Mouse (Mus musculus): ENCODE measurements around the gene Rasal2. TPM values are rescaled to one million over a fixed set of nuclear protein-coding genes. Genes with fewer than 3 reads are reported as not detected.

Gene Rasal2
- total and polyA plus RNA-seq, 3 experiments: 1.5 to 2.6 (median 1.7) TPM

DNA sequence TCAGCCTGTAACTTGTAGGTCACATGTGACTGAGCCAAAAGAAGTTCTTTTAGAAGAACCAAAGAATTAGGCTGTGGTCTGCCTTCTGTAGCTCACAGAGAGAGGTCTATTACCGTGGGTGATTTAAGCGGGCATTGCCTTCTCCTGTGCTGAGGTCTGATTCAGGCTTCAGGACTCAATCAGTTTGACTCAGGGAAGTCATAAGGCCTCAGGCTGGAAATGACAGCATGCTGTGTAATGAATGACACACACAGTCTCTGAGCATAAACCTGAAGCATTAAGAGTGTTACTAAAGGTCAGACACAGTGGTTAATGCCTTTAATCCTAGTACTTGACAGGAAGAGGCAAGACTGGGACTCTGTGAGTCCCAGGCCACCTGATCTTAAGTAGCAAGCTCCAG lies 31.7 kb downstream of the Rasal2 start:
- H3K9ac ChIP-seq (ENCODE audit: insufficient read depth, low read depth): no peak overlapping the region
- no peak for TF ChIP-seq POLR2A (IDR thresholded peaks at IDR 0.05; ENCODE audit: low read depth, low read length)
- TF ChIP-seq CHD2 (IDR thresholded peaks at IDR 0.05; ENCODE audit: low read length): no peak
- TF ChIP-seq TCF12 (IDR thresholded peaks at IDR 0.05; ENCODE audit: low read depth, low read length): no peak
- H3K9me3 ChIP-seq (replicated peaks; ENCODE audit: low read length): no peaks in the 10 kb centered on the region
- H3K36me3 ChIP-seq (replicated peaks in 1 of 2; ENCODE audit: control insufficient read depth in 1 of 2, insufficient read depth in 1 of 2, low read length in 1 of 2): no peaks in the 10 kb centered on the region
- H3K79me2 ChIP-seq (replicated peaks; ENCODE audit: control insufficient read depth, extremely low read depth, insufficient read depth, poor library complexity, severe bottlenecking): no peaks in the 10 kb centered on the region; the same call in 1 of the 2 replicates
- no peak for DNase-seq (ENCODE audit: extremely low read depth)
- H3K4me3 ChIP-seq (replicated peaks in 1 of 3; ENCODE audit: low read depth in 2 of 3, low read length in 2 of 3, poor library complexity in 1 of 3): no peak overlapping the region
- dilution Hi-C loops (cut with MboI; ENCODE audit: extremely low pct_ligation_motif_present, extremely low pct_unique_long_range_greater_than_20kb, low sequenced_read_pairs) (no loop called here), in situ Hi-C loops (cut with MboI; ENCODE audit: low pct_ligation_motif_present, low pct_unique_long_range_greater_than_20kb, low sequenced_read_pairs) (no loop called here)
- no peaks in the 10 kb centered on the region for H3K4me1 ChIP-seq (ENCODE audit: control insufficient read depth in 1 of 2, insufficient read depth in 2 of 2)
- peaks cover 1% of the 10 kb centered on the region for H3K27me3 ChIP-seq (replicated peaks)
- no peak overlapping the region for H3K4me2 ChIP-seq (ENCODE audit: insufficient read depth, low read depth, poor library complexity, severe bottlenecking)
- no peak overlapping the region for H3K27ac ChIP-seq (ENCODE audit: insufficient read depth, low read depth)

- Histone ChIP-seq H3K4me2 (ENCODE audit: insufficient read depth, low read depth, poor library complexity, severe bottlenecking) (no peak overlapping the region), H3K79me2 (replicated peaks; ENCODE audit: control insufficient read depth, extremely low read depth, insufficient read depth, poor library complexity, severe bottlenecking) (no peaks in the 10 kb centered on the region), H3K36me3 (replicated peaks in 1 of 2; ENCODE audit: control insufficient read depth in 1 of 2, insufficient read depth in 1 of 2, low read length in 1 of 2) (no peaks in the 10 kb centered on the region), H3K4me3 (replicated peaks in 1 of 3; ENCODE audit: low read depth in 2 of 3, low read length in 2 of 3, poor library complexity in 1 of 3) (no peak overlapping the region), H3K4me1 (ENCODE audit: control insufficient read depth in 1 of 2, insufficient read depth in 2 of 2) (no peaks in the 10 kb centered on the region), H3K9me3 (replicated peaks; ENCODE audit: low read length) (no peaks in the 10 kb centered on the region), H3K27me3 (replicated peaks) (no peaks in the 10 kb centered on the region), H3K9ac (ENCODE audit: insufficient read depth, low read depth) (no peak overlapping the region), H3K27ac (ENCODE audit: insufficient read depth, low read depth) (no peak overlapping the region)
- DNase-seq (ENCODE audit: extremely low read depth): no peak
- in situ Hi-C loops (cut with MboI; ENCODE audit: low pct_ligation_motif_present, low pct_unique_long_range_greater_than_20kb, low sequenced_read_pairs): no loop called here
- dilution Hi-C loops (cut with MboI; ENCODE audit: extremely low pct_ligation_motif_present, extremely low pct_unique_long_range_greater_than_20kb, low sequenced_read_pairs): no loop called here
- TF ChIP-seq CTCF (conservative IDR thresholded peaks at IDR 0.05 in 1 of 2, IDR thresholded peaks at IDR 0.05 in 1 of 2; ENCODE audit: low read depth in 2 of 2, low read length in 2 of 2) (no peak), NELFE (IDR thresholded peaks at IDR 0.05; ENCODE audit: low read depth, low read length) (no peak), ZKSCAN1 (IDR thresholded peaks at IDR 0.05; ENCODE audit: borderline replicate concordance, low read depth, low read length) (no peak), USF2 (conservative IDR thresholded peaks at IDR 0.05; ENCODE audit: low read depth, low read length) (no peak), MAZ (IDR thresholded peaks at IDR 0.05; ENCODE audit: low read depth, low read length) (no peak), ETS1 (conservative IDR thresholded peaks at IDR 0.05; ENCODE audit: low read depth, low read length) (no peak), ELF1 (IDR thresholded peaks at IDR 0.05; ENCODE audit: low read depth, low read length) (no peak), MEF2A (IDR thresholded peaks at IDR 0.05; ENCODE audit: borderline replicate concordance, low read depth, low read length) (no peak), MAX (IDR thresholded peaks at IDR 0.05; ENCODE audit: low read length) (no peak), USF1 (IDR thresholded peaks at IDR 0.05; ENCODE audit: low read depth, low read length) (no peak), CHD1 (IDR thresholded peaks at IDR 0.05; ENCODE audit: low read depth, low read length) (no peak), ZMIZ1 (IDR thresholded peaks at IDR 0.05; ENCODE audit: low read depth, low read length) (no peak)
Observed at GRCm38 (mm10) chr1:157370397-157370796, 42.0 kb downstream of the Rasal2 start.

DNA sequence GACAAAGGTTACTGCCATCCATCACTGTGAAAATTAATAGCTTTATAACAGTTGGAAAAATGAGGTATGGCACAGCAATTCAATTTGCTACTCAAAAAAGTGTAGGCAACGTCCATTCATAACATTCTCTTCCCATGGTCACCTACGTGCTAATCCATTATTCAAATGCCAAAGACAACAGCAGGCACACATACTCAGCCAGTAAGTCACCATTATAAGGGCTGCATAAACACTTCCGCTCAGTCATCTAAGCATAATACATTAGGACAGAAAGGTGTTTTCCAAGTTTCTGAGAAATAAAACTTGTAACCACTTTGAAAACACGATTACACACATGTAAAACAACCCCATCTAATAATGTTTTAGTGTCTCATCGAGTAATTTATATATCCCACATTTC lies 44.1 kb downstream of the Rasal2 start:
- Histone ChIP-seq H3K9ac (ENCODE audit: insufficient read depth, low read depth) (no peak overlapping the region), H3K36me3 (replicated peaks in 1 of 2; ENCODE audit: control insufficient read depth in 1 of 2, insufficient read depth in 1 of 2, low read length in 1 of 2) (no peaks in the 10 kb centered on the region), H3K27ac (ENCODE audit: insufficient read depth, low read depth) (no peak overlapping the region), H3K79me2 (replicated peaks; ENCODE audit: control insufficient read depth, extremely low read depth, insufficient read depth, poor library complexity, severe bottlenecking) (no peaks in the 10 kb centered on the region), H3K4me3 (replicated peaks in 1 of 3; ENCODE audit: low read depth in 2 of 3, low read length in 2 of 3, poor library complexity in 1 of 3) (no peak overlapping the region), H3K4me1 (ENCODE audit: control insufficient read depth in 1 of 2, insufficient read depth in 2 of 2) (no peaks in the 10 kb centered on the region), H3K27me3 (replicated peaks) (no peaks in the 10 kb centered on the region), H3K9me3 (replicated peaks; ENCODE audit: low read length) (no peaks in the 10 kb centered on the region), H3K4me2 (ENCODE audit: insufficient read depth, low read depth, poor library complexity, severe bottlenecking) (no peak overlapping the region)
- dilution Hi-C loops (cut with MboI; ENCODE audit: extremely low pct_ligation_motif_present, extremely low pct_unique_long_range_greater_than_20kb, low sequenced_read_pairs) (no loop called here), in situ Hi-C loops (cut with MboI; ENCODE audit: low pct_ligation_motif_present, low pct_unique_long_range_greater_than_20kb, low sequenced_read_pairs) (no loop called here)
- TF ChIP-seq NELFE (IDR thresholded peaks at IDR 0.05; ENCODE audit: low read depth, low read length) (no peak), NRF1 (IDR thresholded peaks at IDR 0.05; ENCODE audit: low read depth, low read length) (no peak), RCOR1 (conservative IDR thresholded peaks at IDR 0.05; ENCODE audit: low read depth, low read length) (no peak), POLR2A (IDR thresholded peaks at IDR 0.05; ENCODE audit: low read depth, low read length) (no peak), KAT2A (IDR thresholded peaks at IDR 0.05; ENCODE audit: insufficient replicate concordance, low read length) (no peak), MXI1 (IDR thresholded peaks at IDR 0.05; ENCODE audit: low read depth, low read length) (no peak), ELF1 (IDR thresholded peaks at IDR 0.05; ENCODE audit: low read depth, low read length) (no peak), CHD2 (IDR thresholded peaks at IDR 0.05; ENCODE audit: low read length) (no peak), ZC3H11A (IDR thresholded peaks at IDR 0.05; ENCODE audit: low read depth, low read length) (no peak)
- DNase-seq (ENCODE audit: extremely low read depth): no peak

Measured in CH12.LX (cell line).